Comparison of ENCODE assay signal across 41 mouse cellular contexts in the genomic region with DNA sequence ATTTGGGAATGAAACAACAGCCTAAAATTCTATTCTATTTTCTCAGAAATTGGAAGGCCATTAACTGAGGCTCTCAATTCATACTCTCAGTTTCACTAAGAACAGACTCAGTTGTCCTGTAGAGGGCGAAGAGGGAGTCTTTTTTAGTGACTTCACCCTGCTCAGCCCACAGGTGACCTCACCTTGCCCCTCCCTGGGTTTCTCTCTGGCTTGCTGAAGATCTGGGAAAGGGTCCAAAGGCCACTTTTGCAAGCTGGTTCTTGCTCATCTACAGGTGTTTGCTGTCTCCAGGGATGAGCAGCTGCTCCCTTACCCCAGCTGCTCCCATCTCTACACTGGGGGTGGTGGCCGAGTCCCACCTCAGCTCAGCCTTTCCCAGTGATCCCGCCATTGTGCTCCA. TPM values are rescaled to one million over a fixed set of nuclear protein-coding genes. Genes with fewer than 3 reads are reported as not detected.
DNase-seq lines count a peak whose midpoint lies in the region; ATAC-seq and TF ChIP-seq lines count a peak whose summit lies in the region.
"Had no signal": no experiment of that assay in that cellular context is flagged by ENCODE, and none has a peak within 500 bp of the region (broad histone marks: within the 10 kb centered on the region; RNA-seq: fewer than 3 reads in every experiment).

No protein-coding gene starts in this region.

- no peak for TF ChIP-seq CTCF in MEL (IDR thresholded peaks at IDR 0.05 in 2 of 3, conservative IDR thresholded peaks at IDR 0.05 in 1 of 3; ENCODE audit: control insufficient read depth in 1 of 3, insufficient read depth in 1 of 3, low read depth in 2 of 3, low read length in 3 of 3, poor library complexity in 1 of 3, severe bottlenecking in 1 of 3)

- H3K4me2 ChIP-seq in liver, embryonic 12.5 days = peak overlapping the region; percentile 51; the same call in 1 of the 2 replicates
- H3K4me2 ChIP-seq in liver, embryonic 11.5 days = no peak overlapping the region
- H3K4me2 ChIP-seq in liver, embryonic 15.5 days = peak overlapping the region; percentile 59
- no peak overlapping the region for H3K4me2 ChIP-seq in hindbrain, embryonic 11.5 days (replicated peaks; ENCODE audit: low read depth, low read length)
- H3K4me2 ChIP-seq: embryonic facial prominence, embryonic 12.5 days; forebrain, embryonic 15.5 days; heart, embryonic 13.5 days; hindbrain, embryonic 15.5 days; limb, embryonic 15.5 days; midbrain, embryonic 12.5 days; neural tube, embryonic 12.5 days had no signal

- no peaks in the 10 kb centered on the region for H3K9me3 ChIP-seq in liver, embryonic 12.5 days (replicated peaks)
- no peaks in the 10 kb centered on the region for H3K9me3 ChIP-seq in liver, embryonic 11.5 days (ENCODE audit: control insufficient read depth, low read length)
- H3K9me3 ChIP-seq in MEL (replicated peaks; ENCODE audit: insufficient read depth, low read length) = no peaks in the 10 kb centered on the region
- no peaks in the 10 kb centered on the region for H3K9me3 ChIP-seq in liver, embryonic 15.5 days (replicated peaks)
- H3K9me3 ChIP-seq in hindbrain, embryonic 11.5 days (ENCODE audit: control insufficient read depth, low read length) = no peaks in the 10 kb centered on the region
- H3K9me3 ChIP-seq: embryonic facial prominence, embryonic 12.5 days; forebrain, embryonic 10.5 days; forebrain, embryonic 15.5 days; heart, embryonic 13.5 days; hindbrain, embryonic 15.5 days; limb, embryonic 10.5 days; limb, embryonic 15.5 days; midbrain, embryonic 12.5 days; neural tube, embryonic 12.5 days had no signal

- H3K9ac ChIP-seq in liver, embryonic 12.5 days = 0 out of 2 replicates have a peak overlapping the region, but pooled peaks have one; percentile 27
- H3K9ac ChIP-seq in liver, embryonic 11.5 days (ENCODE audit: low read depth, low read length) = no peak overlapping the region
- H3K9ac ChIP-seq in MEL (ENCODE audit: control insufficient read depth, low read depth, low read length, poor library complexity, severe bottlenecking) = no peak overlapping the region
- H3K9ac ChIP-seq in liver, embryonic 15.5 days = no peak overlapping the region
- no peak overlapping the region for H3K9ac ChIP-seq in hindbrain, embryonic 11.5 days (ENCODE audit: low read depth, low read length)
- H3K9ac ChIP-seq: embryonic facial prominence, embryonic 12.5 days; forebrain, embryonic 15.5 days; heart, embryonic 13.5 days; hindbrain, embryonic 15.5 days; limb, embryonic 15.5 days; midbrain, embryonic 12.5 days; neural tube, embryonic 12.5 days had no signal

- no peak overlapping the region for H3K4me3 ChIP-seq in liver, embryonic 12.5 days
- H3K4me3 ChIP-seq in liver, embryonic 11.5 days (ENCODE audit: low read depth, low read length) = no peak overlapping the region
- H3K4me3 ChIP-seq in MEL (ENCODE audit: control insufficient read depth in 1 of 2, insufficient read depth in 1 of 2, low read depth in 2 of 2, low read length in 2 of 2) = no peak overlapping the region
- no peak overlapping the region for H3K4me3 ChIP-seq in liver, embryonic 15.5 days (replicated peaks)
- H3K4me3 ChIP-seq in hindbrain, embryonic 11.5 days (ENCODE audit: low read depth, low read length) = no peak overlapping the region
- H3K4me3 ChIP-seq: embryonic facial prominence, embryonic 12.5 days; forebrain, embryonic 10.5 days; forebrain, embryonic 15.5 days; heart, embryonic 13.5 days; hindbrain, embryonic 15.5 days; limb, embryonic 10.5 days; limb, embryonic 15.5 days; megakaryocyte, embryonic 14.5 days; midbrain, embryonic 12.5 days; myocyte; neural tube, embryonic 12.5 days had no signal

- intact Hi-C loops in gastrocnemius, postnatal 36 days (cut with DNase I) = no loop called here

- no peak for DNase-seq in liver, embryonic 11.5 days (ENCODE audit: low spot score)
- no peak for DNase-seq in MEL (ENCODE audit: low read depth, low spot score)
- peak; percentile 92 for DNase-seq in fat pad, adult 2 months (ENCODE audit: extremely low read depth, low read depth, low spot score)
- DNase-seq in gastrocnemius, postnatal 36 days = no peak
- DNase-seq in left cerebral cortex, adult 9 months (ENCODE audit: low spot score in 2 of 2) = no peak
- DNase-seq in hindbrain, embryonic 11.5 days (ENCODE audit: low spot score) = no peak
- DNase-seq: adrenal gland, postnatal 10 days; cerebellum, adult 11 months; cerebellum, adult 9-10 months; embryo, embryonic 11 days; gastrocnemius, postnatal 25 days; heart, postnatal 10 days; kidney, postnatal 4 days; lung, postnatal 36 days had no signal

- H3K79me2 ChIP-seq in MEL (ENCODE audit: control insufficient read depth, insufficient read depth, low read length, poor library complexity) = no peaks in the 10 kb centered on the region; the same call in 1 of the 2 replicates

- no peak for ATAC-seq in liver, embryonic 12.5 days
- ATAC-seq in liver, embryonic 11.5 days (replicated peaks; ENCODE audit: low FRiP score) = no peak
- ATAC-seq in liver, embryonic 15.5 days (ENCODE audit: insufficient read depth) = no peak
- ATAC-seq in hindbrain, embryonic 11.5 days (ENCODE audit: low FRiP score) = no peak
- ATAC-seq: forebrain, embryonic 15.5 days; inflammation-experienced regulatory T-cells, adult 6 months had no signal

- no peaks in the 10 kb centered on the region for H3K27me3 ChIP-seq in liver, embryonic 12.5 days (replicated peaks)
- no peaks in the 10 kb centered on the region for H3K27me3 ChIP-seq in liver, embryonic 11.5 days (replicated peaks; ENCODE audit: control insufficient read depth, insufficient read depth, low read length)
- no peaks in the 10 kb centered on the region for H3K27me3 ChIP-seq in MEL (ENCODE audit: control insufficient read depth in 1 of 2, insufficient read depth in 2 of 2, low read length in 2 of 2)
- no peaks in the 10 kb centered on the region for H3K27me3 ChIP-seq in liver, embryonic 15.5 days
- H3K27me3 ChIP-seq in hindbrain, embryonic 11.5 days (ENCODE audit: control insufficient read depth, insufficient read depth, low read length) = no peaks in the 10 kb centered on the region
- H3K27me3 ChIP-seq: embryonic facial prominence, embryonic 12.5 days; forebrain, embryonic 15.5 days; heart, embryonic 13.5 days; hindbrain, embryonic 15.5 days; limb, embryonic 15.5 days; midbrain, embryonic 12.5 days; neural tube, embryonic 12.5 days had no signal

- H3K36me3 ChIP-seq in liver, embryonic 12.5 days = no peaks in the 10 kb centered on the region
- H3K36me3 ChIP-seq in liver, embryonic 11.5 days (ENCODE audit: control insufficient read depth, insufficient read depth, low read length) = no peaks in the 10 kb centered on the region
- peaks cover 0 to 17% of the 10 kb centered on the region in 2 experiments; a peak in 2 of 4 replicates for H3K36me3 ChIP-seq in MEL (ENCODE audit: control insufficient read depth in 1 of 2, insufficient read depth in 2 of 2, low read length in 2 of 2)
- H3K36me3 ChIP-seq in liver, embryonic 15.5 days (replicated peaks) = no peaks in the 10 kb centered on the region
- H3K36me3 ChIP-seq in hindbrain, embryonic 11.5 days (ENCODE audit: control insufficient read depth, insufficient read depth, low read length) = no peaks in the 10 kb centered on the region
- H3K36me3 ChIP-seq: embryonic facial prominence, embryonic 12.5 days; forebrain, embryonic 10.5 days; forebrain, embryonic 15.5 days; heart, embryonic 13.5 days; hindbrain, embryonic 15.5 days; limb, embryonic 10.5 days; limb, embryonic 15.5 days; midbrain, embryonic 12.5 days; neural tube, embryonic 12.5 days had no signal

- TF ChIP-seq RAD21 in MEL (IDR thresholded peaks at IDR 0.05; ENCODE audit: low read depth, low read length) = no peak

- 75% methylated on average over 3 of the region's 3 CpGs for WGBS in liver, embryonic 12.5 days (ENCODE audit: insufficient replicate concordance)
- WGBS in liver, embryonic 11.5 days = 76% methylated on average over 3 of the region's 3 CpGs
- 80% methylated on average over 3 of the region's 3 CpGs for WGBS in liver, embryonic 15.5 days (ENCODE audit: insufficient replicate concordance)
- WGBS in hindbrain, embryonic 11.5 days = 78% methylated on average over 3 of the region's 3 CpGs

- TF ChIP-seq EP300 in MEL (IDR thresholded peaks at IDR 0.05; ENCODE audit: low read depth in 1 of 2, low read length in 2 of 2) = no peak

- H3K27ac ChIP-seq in liver, embryonic 12.5 days = peak overlapping the region; percentile 69
- no peak overlapping the region for H3K27ac ChIP-seq in liver, embryonic 11.5 days (ENCODE audit: low read depth, low read length)
- peak overlapping the region; percentile 22 for H3K27ac ChIP-seq in MEL (ENCODE audit: control insufficient read depth, low read depth, low read length)
- H3K27ac ChIP-seq in liver, embryonic 15.5 days (replicated peaks) = peak overlapping the region; percentile 73
- H3K27ac ChIP-seq in hindbrain, embryonic 11.5 days (ENCODE audit: low read depth, low read length) = no peak overlapping the region
- H3K27ac ChIP-seq: embryonic facial prominence, embryonic 12.5 days; forebrain, embryonic 10.5 days; forebrain, embryonic 15.5 days; heart, embryonic 13.5 days; hindbrain, embryonic 15.5 days; limb, embryonic 10.5 days; limb, embryonic 15.5 days; midbrain, embryonic 12.5 days; neural tube, embryonic 12.5 days had no signal

- H3K4me1 ChIP-seq in liver, embryonic 12.5 days = peaks cover 67% of the 10 kb centered on the region
- H3K4me1 ChIP-seq in liver, embryonic 11.5 days (replicated peaks; ENCODE audit: control insufficient read depth, insufficient read depth, low read length) = peaks cover 36% of the 10 kb centered on the region
- H3K4me1 ChIP-seq in MEL (ENCODE audit: control insufficient read depth in 1 of 2, insufficient read depth in 2 of 2, low read length in 2 of 2) = peaks cover 0 to 26% of the 10 kb centered on the region in 2 experiments; a peak in 2 of 4 replicates
- peaks cover 74% of the 10 kb centered on the region for H3K4me1 ChIP-seq in liver, embryonic 15.5 days (replicated peaks)
- H3K4me1 ChIP-seq in hindbrain, embryonic 11.5 days (replicated peaks; ENCODE audit: control insufficient read depth, insufficient read depth, low read length) = no peaks in the 10 kb centered on the region
- H3K4me1 ChIP-seq: embryonic facial prominence, embryonic 12.5 days; forebrain, embryonic 10.5 days; forebrain, embryonic 15.5 days; hindbrain, embryonic 15.5 days; limb, embryonic 10.5 days; limb, embryonic 15.5 days; midbrain, embryonic 12.5 days; neural tube, embryonic 12.5 days had no signal

- TF ChIP-seq POLR2A in MEL (IDR thresholded peaks at IDR 0.05; ENCODE audit: control insufficient read depth in 1 of 2, insufficient read depth in 1 of 2, low read depth in 1 of 2, low read length in 2 of 2, poor library complexity in 1 of 2) = no peak

RNA-seq across cellular contexts. Expression of gene Calm5, which starts 8.4 kb away (rescaled TPM):
- not detected in 2 replicates for polyA plus RNA-seq in liver, embryonic 12.5 days (2016; fragmentation: Nextera tagmentation; extraction: Ambion mirVana)
- not detected in 2 replicates for polyA plus RNA-seq in liver, embryonic 11.5 days (2014; fragmentation: Nextera tagmentation; extraction: Ambion mirVana)
- not detected in 2 replicates for total RNA-seq in MEL (2012; rRNA removed)
- not detected for polyA plus RNA-seq in MEL (2012; ENCODE audit: insufficient read depth in 1 of 2, insufficient read length in 2 of 2, low read depth in 1 of 2, low replicate concordance in 2 of 2, missing spikeins in 1 of 2)
- not detected in 2 replicates for polyA plus RNA-seq in liver, embryonic 15.5 days (2015; fragmentation: Nextera tagmentation; extraction: Ambion mirVana)
- total RNA-seq in gastrocnemius, postnatal 36 days (2021) = not detected
- polyA plus RNA-seq in hindbrain, embryonic 11.5 days (2014; fragmentation: Nextera tagmentation; extraction: Ambion mirVana) = not detected in 2 replicates
- total RNA-seq: adrenal gland, postnatal 10 days; gastrocnemius, postnatal 25 days; heart, adult 8-10 months; heart, postnatal 10 days; hematopoietic stem cell, adult 5-6 weeks; layer of hippocampus, adult 8-10 months; layer of hippocampus, postnatal 25 days; left cerebral cortex, adult 8-10 months; midbrain, postnatal 0 days had no signal
- polyA plus RNA-seq: embryonic facial prominence, embryonic 12.5 days; forebrain, embryonic 10.5 days; forebrain, embryonic 15.5 days; frontal cortex, adult 2 months; heart, embryonic 13.5 days; hindbrain, embryonic 15.5 days; inflammation-experienced regulatory T-cells, adult 6 months; kidney, embryonic 16.5 days; limb, embryonic 10.5 days; lung, embryonic 16.5 days; midbrain, embryonic 12.5 days; midbrain, postnatal 0 days; myocyte; neural tube, embryonic 12.5 days; spleen, adult 2 months; testis, adult 2 months had no signal

RNA-seq across cellular contexts. Expression of gene Calm4, which starts 24.8 kb away (rescaled TPM):
- not detected in 2 replicates for polyA plus RNA-seq in liver, embryonic 12.5 days (2016; fragmentation: Nextera tagmentation; extraction: Ambion mirVana)
- polyA plus RNA-seq in liver, embryonic 11.5 days (2014; fragmentation: Nextera tagmentation; extraction: Ambion mirVana) = not detected in 2 replicates
- total RNA-seq in MEL (2012; rRNA removed) = not detected in 2 replicates
- not detected for polyA plus RNA-seq in MEL (2012; ENCODE audit: insufficient read depth in 1 of 2, insufficient read length in 2 of 2, low read depth in 1 of 2, low replicate concordance in 2 of 2, missing spikeins in 1 of 2)
- 0.43 TPM in 1 of 2 replicates, not detected in the other for polyA plus RNA-seq in liver, embryonic 15.5 days (2015; fragmentation: Nextera tagmentation; extraction: Ambion mirVana)
- total RNA-seq in gastrocnemius, postnatal 36 days (2021) = not detected
- polyA plus RNA-seq in hindbrain, embryonic 11.5 days (2014; fragmentation: Nextera tagmentation; extraction: Ambion mirVana) = not detected in 2 replicates
- total RNA-seq: adrenal gland, postnatal 10 days; gastrocnemius, postnatal 25 days; heart, adult 8-10 months; heart, postnatal 10 days; layer of hippocampus, adult 8-10 months; layer of hippocampus, postnatal 25 days; left cerebral cortex, adult 8-10 months had no signal
- polyA plus RNA-seq: forebrain, embryonic 10.5 days; forebrain, embryonic 15.5 days; frontal cortex, adult 2 months; heart, embryonic 13.5 days; inflammation-experienced regulatory T-cells, adult 6 months; kidney, embryonic 16.5 days; limb, embryonic 10.5 days; lung, embryonic 16.5 days; midbrain, embryonic 12.5 days; midbrain, postnatal 0 days; neural tube, embryonic 12.5 days; spleen, adult 2 months had no signal

RNA-seq across cellular contexts. Expression of gene Net1, which starts 55.7 kb away (rescaled TPM):
- 67.4 and 73.0 TPM in 2 replicates for polyA plus RNA-seq in liver, embryonic 12.5 days (2016; fragmentation: Nextera tagmentation; extraction: Ambion mirVana)
- 95.0 and 103 TPM in 2 replicates for polyA plus RNA-seq in liver, embryonic 11.5 days (2014; fragmentation: Nextera tagmentation; extraction: Ambion mirVana)
- 29.2 and 29.8 TPM in 2 replicates for total RNA-seq in MEL (2012; rRNA removed)
- polyA plus RNA-seq in MEL (2012; ENCODE audit: insufficient read depth in 1 of 2, insufficient read length in 2 of 2, low read depth in 1 of 2, low replicate concordance in 2 of 2, missing spikeins in 1 of 2) = 100 to 1,000 TPM in 1 of 2 experiments, 10 to 100 TPM in 1; 63.2 to 125 TPM
- 51.4 and 58.3 TPM in 2 replicates for polyA plus RNA-seq in liver, embryonic 15.5 days (2015; fragmentation: Nextera tagmentation; extraction: Ambion mirVana)
- 10 to 100 TPM; 33.7 to 42.7 TPM for total RNA-seq in gastrocnemius, postnatal 36 days (2021)
- 31.4 and 33.9 TPM in 2 replicates for polyA plus RNA-seq in hindbrain, embryonic 11.5 days (2014; fragmentation: Nextera tagmentation; extraction: Ambion mirVana)

RNA-seq across cellular contexts. Expression of gene Tubal3, which starts 55.7 kb away (rescaled TPM):
- not detected in 2 replicates for polyA plus RNA-seq in liver, embryonic 12.5 days (2016; fragmentation: Nextera tagmentation; extraction: Ambion mirVana)
- polyA plus RNA-seq in liver, embryonic 11.5 days (2014; fragmentation: Nextera tagmentation; extraction: Ambion mirVana) = not detected in 2 replicates
- not detected in 2 replicates for total RNA-seq in MEL (2012; rRNA removed)
- not detected for polyA plus RNA-seq in MEL (2012; ENCODE audit: insufficient read depth in 1 of 2, insufficient read length in 2 of 2, low read depth in 1 of 2, low replicate concordance in 2 of 2, missing spikeins in 1 of 2)
- 0.06 TPM in 1 of 2 replicates, not detected in the other for polyA plus RNA-seq in liver, embryonic 15.5 days (2015; fragmentation: Nextera tagmentation; extraction: Ambion mirVana)
- not detected for total RNA-seq in gastrocnemius, postnatal 36 days (2021)
- polyA plus RNA-seq in hindbrain, embryonic 11.5 days (2014; fragmentation: Nextera tagmentation; extraction: Ambion mirVana) = not detected in 2 replicates
- total RNA-seq: adrenal gland, postnatal 10 days; gastrocnemius, adult 18-20 months; gastrocnemius, postnatal 25 days; heart, adult 8-10 months; heart, postnatal 10 days; hematopoietic stem cell, adult 5-6 weeks; layer of hippocampus, adult 8-10 months; layer of hippocampus, postnatal 25 days; left cerebral cortex, adult 8-10 months; midbrain, postnatal 0 days had no signal
- polyA plus RNA-seq: embryonic facial prominence, embryonic 12.5 days; forebrain, embryonic 10.5 days; forebrain, embryonic 15.5 days; frontal cortex, adult 2 months; heart, embryonic 13.5 days; kidney, embryonic 16.5 days; limb, embryonic 10.5 days; limb, embryonic 15.5 days; lung, embryonic 16.5 days; midbrain, embryonic 12.5 days; midbrain, postnatal 0 days; myocyte; neural tube, embryonic 12.5 days; spleen, adult 2 months; thymus, postnatal 0 days had no signal

RNA-seq across cellular contexts. Expression of gene Calml3, which starts 58.2 kb away (rescaled TPM):
- not detected in 2 replicates for polyA plus RNA-seq in liver, embryonic 12.5 days (2016; fragmentation: Nextera tagmentation; extraction: Ambion mirVana)
- polyA plus RNA-seq in liver, embryonic 11.5 days (2014; fragmentation: Nextera tagmentation; extraction: Ambion mirVana) = 0.19 TPM in 1 of 2 replicates, not detected in the other
- not detected in 2 replicates for total RNA-seq in MEL (2012; rRNA removed)
- not detected for polyA plus RNA-seq in MEL (2012; ENCODE audit: insufficient read depth in 1 of 2, insufficient read length in 2 of 2, low read depth in 1 of 2, low replicate concordance in 2 of 2, missing spikeins in 1 of 2)
- not detected in 2 replicates for polyA plus RNA-seq in liver, embryonic 15.5 days (2015; fragmentation: Nextera tagmentation; extraction: Ambion mirVana)
- not detected for total RNA-seq in gastrocnemius, postnatal 36 days (2021)
- not detected in 2 replicates for polyA plus RNA-seq in hindbrain, embryonic 11.5 days (2014; fragmentation: Nextera tagmentation; extraction: Ambion mirVana)
- total RNA-seq: adrenal gland, postnatal 10 days; gastrocnemius, adult 18-20 months; gastrocnemius, postnatal 25 days; heart, adult 8-10 months; heart, postnatal 10 days; hematopoietic stem cell, adult 5-6 weeks; layer of hippocampus, adult 8-10 months; layer of hippocampus, postnatal 25 days had no signal
- polyA plus RNA-seq: forebrain, embryonic 10.5 days; forebrain, embryonic 15.5 days; frontal cortex, adult 2 months; heart, embryonic 13.5 days; inflammation-experienced regulatory T-cells, adult 6 months; limb, embryonic 10.5 days; midbrain, embryonic 12.5 days; midbrain, postnatal 0 days; neural tube, embryonic 12.5 days had no signal

Comparison
In these comparisons a context has a peak if more than half of its experiments do, and no peak if none do; other contexts are left out.
1. H3K27ac ChIP-seq: peak in liver, embryonic 12.5 days (single experiment), MEL (single experiment) and liver, embryonic 15.5 days (single experiment); none in liver, embryonic 11.5 days (single experiment) and hindbrain, embryonic 11.5 days (single experiment).
2. H3K4me2 ChIP-seq: peak in liver, embryonic 12.5 days (single experiment) and liver, embryonic 15.5 days (single experiment); none in liver, embryonic 11.5 days (single experiment) and hindbrain, embryonic 11.5 days (single experiment).